Mouse (Mus musculus) limb, embryonic 11.5 days (tissue): ENCODE results near the gene Mrap. TPM values are rescaled to one million over a fixed set of nuclear protein-coding genes. Genes with fewer than 3 reads are reported as not detected.

Experiments used
- ATAC-seq: fragments of 200-750 bp; cut with Nextera tagmentation; 2 replicates; pipeline ENCODE4 v1.8.0; 2017; ENCODE audit warnings: low read depth; ENCODE audit not compliant: insufficient number of reproducible peaks, low FRiP score, low TSS enrichment
- DNase-seq: peaks from one replicate; pipeline ENCODE4 v3.0.0-alpha.2; 2015; ENCODE audit warnings: low spot score
- H3K27ac ChIP-seq: fragments of 300-500 bp; sonication (generic); replicated peaks from 2 replicates; pipeline ENCODE4 v1.5.1; 2014; ENCODE audit warnings: low read depth, mild to moderate bottlenecking, low read length
- H3K27me3 ChIP-seq: fragments of 300-500 bp; sonication (generic); 2 replicates; pipeline ENCODE4 v1.6.1; 2014; ENCODE audit warnings: mild to moderate bottlenecking, low read length, mixed read lengths; ENCODE audit not compliant: control insufficient read depth, insufficient read depth
- H3K36me3 ChIP-seq: fragments of 300-500 bp; sonication (generic); 2 replicates; pipeline ENCODE4 v1.6.1; 2014; ENCODE audit warnings: mild to moderate bottlenecking, low read length, moderate library complexity, mixed read lengths; ENCODE audit not compliant: control insufficient read depth, insufficient read depth
- H3K4me1 ChIP-seq: fragments of 300-500 bp; sonication (generic); 2 replicates; pipeline ENCODE4 v1.6.1; 2014; ENCODE audit warnings: low read length, mixed read lengths; ENCODE audit not compliant: control insufficient read depth, insufficient read depth
- H3K4me2 ChIP-seq: fragments of 300-500 bp; sonication (generic); 2 replicates; pipeline ENCODE4 v1.6.1; 2014; ENCODE audit warnings: low read depth, mild to moderate bottlenecking, moderate library complexity; ENCODE audit not compliant: severe bottlenecking
- H3K4me3 ChIP-seq: fragments of 300-500 bp; sonication (generic); 2 replicates; pipeline ENCODE4 v1.5.1; 2014; ENCODE audit warnings: low read depth, low read length
- H3K9ac ChIP-seq: fragments of 300-500 bp; sonication (generic); 2 replicates; pipeline ENCODE4 v1.6.1; 2014; ENCODE audit warnings: mild to moderate bottlenecking, low read length
- H3K9me3 ChIP-seq: fragments of 300-500 bp; sonication (generic); 2 replicates; pipeline ENCODE4 v1.6.1; 2016; ENCODE audit warnings: low read length; ENCODE audit not compliant: control insufficient read depth
- WGBS: fragments of 180-500 bp; shearing (Covaris S2); extraction: QIAGEN DNeasy Blood & Tissue Kit; methylation state at CpG from one replicate; pipeline ENCODE4 v1.1.7; 2014; 5-methylcytosine and 5-hydroxymethylcytosine counted together
- polyA plus RNA-seq: library from polyadenylated mRNA; unstranded; fragments of >200 nt; fragmentation: Nextera tagmentation; extraction: Ambion mirVana; gene quantifications from 2 replicates; pipeline ENCODE4 v1.2.1, GENCODE M21; 2014

The Mrap gene
- polyA plus RNA-seq: 0.35 and 0.67 TPM in 2 replicates

DNA sequence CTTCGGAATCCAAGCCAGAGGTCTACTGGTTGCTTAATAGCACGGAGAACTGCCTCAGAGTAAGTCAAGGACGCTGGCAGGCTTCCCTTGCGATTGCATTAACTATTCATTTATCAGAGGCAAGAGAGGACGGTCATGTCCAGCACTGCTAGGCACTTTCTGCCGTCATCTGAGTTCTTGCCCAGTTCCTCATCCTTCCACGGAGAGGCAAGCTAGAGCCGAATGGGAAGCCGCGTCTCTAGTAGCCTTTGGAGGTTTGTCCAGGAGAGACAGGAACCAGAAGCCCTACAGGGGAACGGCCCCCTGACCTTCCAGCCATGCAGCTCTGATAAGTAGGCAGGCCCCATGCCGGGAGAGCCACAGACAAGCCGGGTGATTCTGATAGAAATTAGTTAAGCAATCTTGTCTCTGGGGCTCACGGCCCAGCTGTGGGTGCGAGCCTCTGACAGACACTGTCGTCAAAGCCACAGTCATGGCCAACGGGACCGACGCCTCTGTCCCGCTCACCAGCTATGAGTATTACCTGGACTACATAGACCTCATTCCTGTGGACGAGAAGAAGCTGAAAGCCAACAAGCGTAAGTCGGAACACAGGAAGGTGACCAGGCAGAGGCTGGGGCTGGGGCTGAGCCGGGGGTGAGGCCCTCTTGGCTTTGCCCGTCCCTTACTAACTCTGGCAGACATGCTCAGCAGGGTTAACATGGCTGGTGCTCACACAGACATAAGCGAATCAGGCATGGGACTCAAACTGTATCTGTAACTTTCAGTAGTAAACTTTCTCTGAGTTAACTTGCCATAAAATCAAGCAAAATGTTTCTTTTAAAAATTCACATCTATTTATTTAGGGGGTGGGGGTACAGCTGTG, at the start of gene Mrap:
Gene Mrap, plus strand, starts transcription at position 116 of the 865 bp plus-strand sequence.
- Histone ChIP-seq H3K27me3 (no peaks in the 10 kb centered on the region), H3K4me3 (no peak within 1 kb of the TSS), H3K4me1 (0 out of 2 replicates have a peak, but pooled peaks cover 2% of the 10 kb centered on the region), H3K9me3 (no peaks in the 10 kb centered on the region), H3K36me3 (no peaks in the 10 kb centered on the region), H3K9ac (no peak within 1 kb of the TSS), H3K27ac (no peak within 1 kb of the TSS; the same call in 1 of the 2 replicates), H3K4me2 (no peak within 1 kb of the TSS)
- ATAC-seq (no peak), DNase-seq (no peak)
- 84% methylated on average over 26 of the region's 26 CpGs for WGBS

DNA sequence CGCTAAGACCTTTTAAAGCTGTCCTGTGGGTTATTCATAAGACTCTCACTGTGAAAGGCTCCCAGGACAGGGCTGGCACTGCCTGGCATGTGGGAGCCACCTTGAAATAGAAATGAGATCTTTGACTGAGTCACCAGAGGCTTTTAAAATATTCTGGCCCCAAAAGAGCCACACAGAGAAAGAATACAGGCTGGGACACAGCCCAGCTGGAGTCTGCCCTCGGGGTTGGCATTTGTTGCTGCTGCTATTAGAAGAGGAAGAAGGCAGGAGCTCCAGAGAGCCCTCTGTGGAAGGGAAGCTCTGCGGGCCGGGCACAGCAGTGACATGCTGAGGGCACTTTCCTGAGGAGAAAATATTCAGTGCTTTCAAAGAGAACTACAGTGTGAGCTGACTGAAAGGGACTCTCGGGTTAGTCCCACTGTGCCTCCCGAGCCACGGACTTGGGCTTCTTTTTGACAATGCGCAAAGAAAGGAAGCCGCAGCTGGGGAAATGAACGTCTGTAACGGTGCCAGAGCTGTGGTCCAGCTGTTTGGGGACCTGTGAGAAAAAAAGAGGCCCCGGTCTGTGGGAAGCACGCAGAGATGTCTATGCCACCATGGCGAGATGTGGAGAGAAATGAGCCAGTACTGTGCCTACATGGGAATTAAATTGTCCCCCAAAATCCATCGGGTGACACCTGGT, 45.2 kb upstream of the Mrap start:
- no peaks in the 10 kb centered on the region for H3K9me3 ChIP-seq
- ATAC-seq: no peak
- no peak overlapping the region for H3K27ac ChIP-seq
- WGBS: 84% methylated on average over 15 of the region's 15 CpGs
- no peaks in the 10 kb centered on the region for H3K27me3 ChIP-seq
- no peaks in the 10 kb centered on the region for H3K36me3 ChIP-seq
- no peak overlapping the region for H3K9ac ChIP-seq
- no peaks in the 10 kb centered on the region for H3K4me1 ChIP-seq
- no peak for DNase-seq
- H3K4me3 ChIP-seq: no peak overlapping the region
- H3K4me2 ChIP-seq: no peak overlapping the region

DNA sequence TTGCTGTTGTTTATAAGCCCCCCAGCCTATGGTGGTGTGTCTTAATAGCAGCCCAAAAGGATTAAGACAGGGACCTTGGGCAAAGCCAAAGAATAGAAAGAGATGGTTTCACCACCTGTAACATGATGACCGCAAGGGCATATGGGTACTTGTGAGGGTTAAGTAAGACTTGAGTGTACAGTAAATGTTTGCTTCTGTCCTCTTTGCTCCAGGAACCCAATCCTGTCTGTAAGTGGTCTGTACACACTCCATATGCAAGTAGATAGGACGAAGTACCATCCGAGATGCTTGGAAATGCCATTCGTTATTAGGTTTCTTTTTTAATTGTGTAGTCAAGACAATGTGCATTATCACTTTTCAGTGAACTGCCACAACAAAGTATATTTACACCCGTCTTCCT, 44.4 kb upstream of the Mrap start:
- ATAC-seq (no peak), DNase-seq (no peak)
- Histone ChIP-seq H3K27ac (no peak overlapping the region), H3K9ac (no peak overlapping the region), H3K4me2 (no peak overlapping the region), H3K4me1 (no peaks in the 10 kb centered on the region), H3K4me3 (no peak overlapping the region), H3K27me3 (no peaks in the 10 kb centered on the region), H3K9me3 (no peaks in the 10 kb centered on the region), H3K36me3 (no peaks in the 10 kb centered on the region)
- 92% methylated on average over 5 of the region's 5 CpGs for WGBS

DNA sequence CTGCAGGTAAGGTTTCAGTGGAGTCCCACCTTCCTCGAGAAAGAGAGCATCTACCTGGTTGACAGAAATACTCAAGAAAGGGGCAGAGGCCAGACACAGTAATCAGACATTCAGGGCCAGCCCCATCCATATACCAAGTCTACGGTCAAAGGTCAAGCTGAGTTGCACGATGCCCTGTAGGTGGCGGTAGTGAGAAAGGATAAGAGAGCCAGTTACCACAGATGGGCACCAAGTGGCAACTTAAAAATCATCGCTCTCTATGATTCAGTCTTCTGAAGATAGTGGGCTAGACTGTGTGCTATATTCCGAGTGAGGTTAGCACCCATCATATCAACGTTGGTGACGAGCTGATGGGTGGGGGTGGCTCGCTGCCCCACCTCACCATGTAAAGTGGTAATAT, 43.3 kb upstream of the Mrap start:
- Histone ChIP-seq H3K4me2 (no peak overlapping the region), H3K27me3 (no peaks in the 10 kb centered on the region), H3K27ac (no peak overlapping the region), H3K9ac (no peak overlapping the region), H3K4me1 (no peaks in the 10 kb centered on the region), H3K36me3 (no peaks in the 10 kb centered on the region), H3K4me3 (no peak overlapping the region), H3K9me3 (no peaks in the 10 kb centered on the region)
- 62% methylated on average over 9 of the region's 9 CpGs for WGBS
- ATAC-seq (no peak), DNase-seq (peak; percentile 52)

DNA sequence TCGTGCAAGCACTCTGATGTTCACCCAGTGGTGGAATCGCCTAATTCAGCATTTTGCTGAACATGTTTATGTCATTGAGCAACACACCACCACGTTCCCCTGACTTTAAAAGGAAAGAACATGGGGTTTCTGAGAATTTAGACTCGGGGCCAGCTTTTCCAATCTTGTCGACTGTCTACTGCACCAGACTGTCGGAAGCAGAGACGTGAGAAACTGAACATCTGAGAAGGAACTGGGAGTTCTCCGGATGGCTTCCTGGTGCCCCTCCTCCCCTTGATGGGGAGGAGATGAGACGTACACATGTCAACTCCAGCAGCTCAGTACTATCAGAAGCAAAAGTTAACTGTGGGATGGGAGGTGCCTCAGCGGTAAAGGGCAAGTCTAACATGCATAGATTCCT, 42.9 kb upstream of the Mrap start:
- DNase-seq (no peak), ATAC-seq (no peak)
- H3K4me1 ChIP-seq: no peaks in the 10 kb centered on the region
- H3K9me3 ChIP-seq: no peaks in the 10 kb centered on the region
- no peaks in the 10 kb centered on the region for H3K27me3 ChIP-seq
- WGBS: 81% methylated on average over 10 of the region's 10 CpGs
- no peak overlapping the region for H3K9ac ChIP-seq
- H3K4me2 ChIP-seq: no peak overlapping the region
- no peaks in the 10 kb centered on the region for H3K36me3 ChIP-seq
- H3K27ac ChIP-seq: no peak overlapping the region
- no peak overlapping the region for H3K4me3 ChIP-seq

DNA sequence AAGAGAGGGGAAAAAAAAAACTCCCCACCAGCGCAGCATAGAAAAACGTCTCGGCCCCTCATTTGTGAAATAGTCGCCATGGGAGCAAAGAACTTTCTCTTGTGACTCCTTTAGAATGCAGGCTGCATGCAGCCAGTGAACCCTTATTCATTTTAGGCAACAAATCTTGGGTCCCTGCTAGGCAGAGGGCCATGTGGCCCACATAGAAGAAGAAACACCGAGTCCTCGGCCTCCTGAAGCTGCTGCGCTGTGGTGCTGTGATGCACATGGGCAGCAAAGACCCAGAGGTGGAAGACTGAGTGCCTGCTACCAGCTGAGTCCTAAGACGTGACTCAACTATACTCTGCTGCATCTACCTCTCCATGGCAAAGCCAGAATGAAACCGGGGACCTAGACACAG, 41.7 kb upstream of the Mrap start:
- ATAC-seq: no peak
- Histone ChIP-seq H3K4me1 (no peaks in the 10 kb centered on the region), H3K36me3 (no peaks in the 10 kb centered on the region), H3K9ac (no peak overlapping the region), H3K4me3 (no peak overlapping the region), H3K27me3 (no peaks in the 10 kb centered on the region), H3K4me2 (no peak overlapping the region), H3K9me3 (no peaks in the 10 kb centered on the region), H3K27ac (no peak overlapping the region)
- DNase-seq: no peak
- 91% methylated on average over 9 of the region's 9 CpGs for WGBS

DNA sequence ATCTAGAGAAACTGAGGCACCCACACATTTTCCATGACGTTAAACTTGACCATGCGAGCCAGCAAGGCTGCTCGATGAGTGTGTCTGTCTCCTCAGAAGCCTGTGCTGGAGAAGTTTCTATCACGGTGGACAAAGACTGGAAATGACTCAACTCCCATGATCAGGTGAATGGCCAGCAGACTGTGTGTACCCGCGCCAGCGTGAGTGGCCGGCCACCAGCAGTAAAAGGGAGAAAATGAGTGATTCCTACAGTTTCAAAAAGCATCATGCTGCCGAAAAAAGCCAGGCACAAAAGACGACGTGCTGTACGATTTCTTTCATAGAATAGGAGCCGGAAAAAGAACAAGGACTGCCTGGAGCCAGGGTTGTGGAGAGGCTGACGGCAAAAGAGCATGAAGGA, 38.6 kb upstream of the Mrap start:
- Histone ChIP-seq H3K36me3 (no peaks in the 10 kb centered on the region), H3K9me3 (no peaks in the 10 kb centered on the region)
- WGBS: 90% methylated on average over 14 of the region's 14 CpGs

DNA sequence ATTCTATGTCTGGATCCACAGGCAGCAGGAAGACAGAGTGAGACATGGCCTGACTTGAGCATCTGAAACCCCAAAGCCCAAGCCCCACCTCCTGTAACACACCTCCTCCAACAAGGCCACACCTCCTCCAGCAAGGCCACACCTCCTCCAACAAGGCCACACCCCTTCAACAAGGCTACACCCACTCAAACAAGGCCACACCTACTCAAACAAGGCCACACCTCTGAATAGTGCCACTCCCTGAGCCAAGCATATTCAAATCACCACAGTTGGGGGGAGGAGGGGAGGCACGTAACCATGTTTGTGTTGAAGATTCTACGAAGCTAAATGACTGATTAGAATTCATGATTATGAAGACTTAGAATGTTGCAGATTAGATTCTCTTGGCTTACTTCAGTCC, 36.5 kb upstream of the Mrap start:
- ATAC-seq (no peak), DNase-seq (no peak)
- H3K9me3 ChIP-seq: no peaks in the 10 kb centered on the region
- no peaks in the 10 kb centered on the region for H3K4me1 ChIP-seq
- no peak overlapping the region for H3K9ac ChIP-seq
- H3K4me3 ChIP-seq: no peak overlapping the region
- no peaks in the 10 kb centered on the region for H3K36me3 ChIP-seq
- WGBS: 95% methylated on average over 2 of the region's 2 CpGs
- H3K27me3 ChIP-seq: no peaks in the 10 kb centered on the region
- no peak overlapping the region for H3K4me2 ChIP-seq
- H3K27ac ChIP-seq: no peak overlapping the region

More for the DNA sequence above, 38.6 kb upstream of the Mrap start:
- no peak overlapping the region for H3K4me2 ChIP-seq
- H3K27ac ChIP-seq: no peak overlapping the region
- DNase-seq (no peak), ATAC-seq (no peak)
- no peaks in the 10 kb centered on the region for H3K4me1 ChIP-seq
- no peak overlapping the region for H3K9ac ChIP-seq
- H3K4me3 ChIP-seq: no peak overlapping the region
- no peaks in the 10 kb centered on the region for H3K27me3 ChIP-seq
